Mouse (Mus musculus) G1E (cell line): Measurements from ENCODE around the gene B130006D01Rik. TPM values are rescaled to one million over a fixed set of nuclear protein-coding genes. Genes with fewer than 3 reads are reported as not detected.
"Not testable (repeated sequence)": the region's sequence is repeated elsewhere in the genome, so short reads cannot be mapped to it uniquely, and the experiment has no call there.

Experiments used
- ATAC-seq: 2 replicates; pipeline ENCODE4 v1.8.0; 2016; ENCODE audit warnings: mild to moderate bottlenecking; ENCODE audit not compliant: insufficient number of reproducible peaks, poor library complexity, low FRiP score, severe bottlenecking; ENCODE audit errors: extremely low read depth
- DNase-seq: peaks from one replicate; pipeline ENCODE4 v3.0.0; 2012; ENCODE audit warnings: low spot score
- H3K27me3 ChIP-seq: 2 replicates; pipeline ENCODE4 v1.6.1; 2012; ENCODE audit warnings: mild to moderate bottlenecking, low read length, inconsistent platforms; ENCODE audit not compliant: insufficient read depth
- H3K36me3 ChIP-seq: replicated peaks from 2 replicates; pipeline ENCODE3; 2012; ENCODE audit warnings: mild to moderate bottlenecking, inconsistent platforms
- H3K4me1 ChIP-seq: 2 replicates; pipeline ENCODE4 v1.6.1; 2012; ENCODE audit warnings: low read depth, low read length, inconsistent platforms, mixed read lengths; ENCODE audit not compliant: insufficient read depth
- H3K4me3 ChIP-seq: 2 replicates; pipeline ENCODE4 v1.5.1; 2012; ENCODE audit warnings: low read depth, mild to moderate bottlenecking, inconsistent platforms, low read length, moderate library complexity, mixed read lengths
- H3K9me3 ChIP-seq: replicated peaks from 2 replicates; pipeline ENCODE4 v1.6.1; 2012; ENCODE audit warnings: inconsistent platforms
- CTCF ChIP-seq: IDR thresholded peaks from 2 replicates; pipeline ENCODE4 v1.5.1; 2012; ENCODE audit warnings: low read depth, low read length, inconsistent platforms, mixed read lengths
- GATA1 ChIP-seq: IDR thresholded peaks from 2 replicates; pipeline ENCODE4 v1.6.1; 2012; ENCODE audit warnings: borderline replicate concordance, low read length, inconsistent platforms, mixed read lengths
- GATA2 ChIP-seq: IDR thresholded peaks from 2 replicates; pipeline ENCODE4 v1.6.1; 2012; ENCODE audit warnings: low read depth, low read length, inconsistent platforms, borderline replicate concordance
- POLR2AphosphoS5 ChIP-seq: IDR thresholded peaks from 2 replicates; pipeline ENCODE4 v1.6.1; 2012; ENCODE audit warnings: low read depth, low read length, inconsistent platforms; ENCODE audit not compliant: insufficient replicate concordance
- TAL1 ChIP-seq: conservative IDR thresholded peaks from 2 replicates; pipeline ENCODE4 v1.6.1; 2012; ENCODE audit warnings: low read depth, low read length, inconsistent platforms, mixed read lengths
- polyA plus RNA-seq: library from polyadenylated mRNA; stranded (reverse); fragments of >175 nt; gene quantifications from 2 replicates; pipeline ENCODE4 v1.2.3, GENCODE M21; 2012
- total RNA-seq, 2 experiments: library from RNA; stranded (forward) in 1 of 2; stranded (reverse) in 1 of 2; fragments of 200-1000 nt in 1 of 2; fragments of >200 nt in 1 of 2; fragmentation: Nextera tagmentation in 1 of 2; gene quantifications; 2 replicates each; pipeline ENCODE4 v1.2.3; 2014 to 2017

Gene B130006D01Rik
- total and polyA plus RNA-seq, 3 experiments = 0.02 to 28.1 (median 9.0) TPM

GRCm38 (mm10) chr11:95746821-95747220, 23.4 kb downstream of the B130006D01Rik start:
- peaks cover 5% of the 10 kb centered on the region; the same call in 1 of the 2 replicates for H3K9me3 ChIP-seq
- TF ChIP-seq TAL1 (no peak), GATA2 (no peak), CTCF (no peak), GATA1 (no peak), POLR2AphosphoS5 (no peak)
- no peak for ATAC-seq

GRCm38 (mm10) chr11:95748331-95748730, 24.9 kb downstream of the B130006D01Rik start:
- DNase-seq = no peak
- Histone ChIP-seq H3K27me3 (no peaks in the 10 kb centered on the region), H3K4me3 (peak overlapping the region; percentile 14; the same call in 1 of the 2 replicates), H3K4me1 (peaks cover 81% of the 10 kb centered on the region), H3K9me3 (peaks cover 5% of the 10 kb centered on the region; the same call in 1 of the 2 replicates), H3K36me3 (peaks cover 76% of the 10 kb centered on the region)
- TF ChIP-seq POLR2AphosphoS5 (no peak), GATA1 (no peak), CTCF (no peak), TAL1 (no peak), GATA2 (no peak)
- no peak for ATAC-seq

More at GRCm38 (mm10) chr11:95746821-95747220, 23.4 kb downstream of the B130006D01Rik start:
- Histone ChIP-seq H3K36me3 (peaks cover 74% of the 10 kb centered on the region), H3K4me3 (no peak overlapping the region), H3K4me1 (peaks cover 81% of the 10 kb centered on the region), H3K27me3 (no peaks in the 10 kb centered on the region)
- no peak for DNase-seq

- DNase-seq = no peak
- Histone ChIP-seq H3K27me3 (no peaks in the 10 kb centered on the region), H3K36me3 (peaks cover 76% of the 10 kb centered on the region), H3K4me3 (peak overlapping the region; percentile 49; the same call in 1 of the 2 replicates), H3K4me1 (peaks cover 74% of the 10 kb centered on the region), H3K9me3 (peaks cover 5% of the 10 kb centered on the region; the same call in 1 of the 2 replicates)
- no peak for TF ChIP-seq TAL1
- no peak for TF ChIP-seq POLR2AphosphoS5
- TF ChIP-seq GATA1 = no peak
- TF ChIP-seq GATA2 = no peak
- TF ChIP-seq CTCF = no peak
- ATAC-seq = peak; percentile 22; the same call in 1 of the 2 replicates
These were observed 26.2 kb downstream of the B130006D01Rik start for GRCm38 (mm10) chr11:95749619-95750018.

GRCm38 (mm10) chr11:95750995-95751394, 27.6 kb downstream of the B130006D01Rik start:
- Histone ChIP-seq H3K36me3 (peaks cover 78% of the 10 kb centered on the region), H3K9me3 (peaks cover 3% of the 10 kb centered on the region; the same call in 1 of the 2 replicates), H3K4me1 (peaks cover 62% of the 10 kb centered on the region), H3K4me3 (no peak overlapping the region), H3K27me3 (no peaks in the 10 kb centered on the region)
- TF ChIP-seq CTCF = peak; percentile 72
- no peak for TF ChIP-seq GATA1
- TF ChIP-seq POLR2AphosphoS5 = no peak
- no peak for TF ChIP-seq GATA2
- TF ChIP-seq TAL1 = no peak
- ATAC-seq = no peak
- peak; percentile 52 for DNase-seq

GRCm38 (mm10) chr11:95755137-95755536, 31.8 kb downstream of the B130006D01Rik start:
- not testable (repeated sequence) for DNase-seq, ATAC-seq, H3K4me3 ChIP-seq, H3K9me3 ChIP-seq, H3K27me3 ChIP-seq
- peaks cover 27% of the 10 kb centered on the region for H3K4me1 ChIP-seq
- H3K36me3 ChIP-seq = peaks cover 90% of the 10 kb centered on the region

GRCm38 (mm10) chr11:95760521-95760920, 37.1 kb downstream of the B130006D01Rik start:
- Histone ChIP-seq H3K4me1 (peaks cover 24% of the 10 kb centered on the region), H3K4me3 (no peak overlapping the region), H3K9me3 (no peaks in the 10 kb centered on the region), H3K36me3 (peaks cover 90% of the 10 kb centered on the region), H3K27me3 (no peaks in the 10 kb centered on the region)
- DNase-seq = no peak
- ATAC-seq = no peak
- TF ChIP-seq GATA1 (no peak), POLR2AphosphoS5 (no peak), CTCF (no peak), TAL1 (no peak), GATA2 (no peak)
